In genomic region chr6:116003516-116003915, GRCm38 (mm10) we compare ENCODE assay signal across 9 mouse cellular contexts. TPM values are rescaled to one million over a fixed set of nuclear protein-coding genes. Genes with fewer than 3 reads are reported as not detected.
DNase-seq lines count a peak whose midpoint lies in the region; ATAC-seq lines count a peak whose summit lies in the region.
"Had no signal": no experiment of that assay in that cellular context is flagged by ENCODE, and none has a peak within 500 bp of the region (broad histone marks: within the 10 kb centered on the region; RNA-seq: fewer than 3 reads in every experiment).

No protein-coding gene starts in this region.

- no peak overlapping the region for H3K9ac ChIP-seq in hindbrain, embryonic 13.5 days
- H3K9ac ChIP-seq in hindbrain, embryonic 11.5 days (ENCODE audit: low read depth, low read length), result no peak overlapping the region
- H3K9ac ChIP-seq in embryonic facial prominence, embryonic 13.5 days, result 0 out of 2 replicates have a peak overlapping the region, but pooled peaks have one; percentile 21
- H3K9ac ChIP-seq in liver, embryonic 11.5 days (ENCODE audit: low read depth, low read length), result peak overlapping the region; percentile 62
- H3K9ac ChIP-seq in forebrain, embryonic 16.5 days (replicated peaks; ENCODE audit: low read depth, low read length), result no peak overlapping the region

- DNase-seq in hindbrain, embryonic 11.5 days (ENCODE audit: low spot score), result no peak
- peak; percentile 19 for DNase-seq in CD4-positive helper T cell, adult 2 months (ENCODE audit: low read depth, low spot score)
- DNase-seq in liver, embryonic 11.5 days (ENCODE audit: low spot score), result no peak
- no peak for DNase-seq in urinary bladder, postnatal 10 days (ENCODE audit: low spot score)
- DNase-seq in urinary bladder, postnatal 14 days (ENCODE audit: low spot score), result no peak
- DNase-seq: cerebellum, adult 11-12 months had no signal

- H3K4me3 ChIP-seq in hindbrain, embryonic 13.5 days, result no peak overlapping the region
- H3K4me3 ChIP-seq in hindbrain, embryonic 11.5 days (ENCODE audit: low read depth, low read length), result no peak overlapping the region
- H3K4me3 ChIP-seq in embryonic facial prominence, embryonic 13.5 days, result no peak overlapping the region
- H3K4me3 ChIP-seq in liver, embryonic 11.5 days (ENCODE audit: low read depth, low read length), result peak overlapping the region; percentile 20; the same call in 1 of the 2 replicates
- no peak overlapping the region for H3K4me3 ChIP-seq in forebrain, embryonic 16.5 days (replicated peaks; ENCODE audit: low read length)

- no peak overlapping the region for H3K4me2 ChIP-seq in hindbrain, embryonic 13.5 days
- no peak overlapping the region for H3K4me2 ChIP-seq in hindbrain, embryonic 11.5 days (replicated peaks; ENCODE audit: low read depth, low read length)
- no peak overlapping the region for H3K4me2 ChIP-seq in embryonic facial prominence, embryonic 13.5 days
- peak overlapping the region; percentile 58 for H3K4me2 ChIP-seq in liver, embryonic 11.5 days
- no peak overlapping the region for H3K4me2 ChIP-seq in forebrain, embryonic 16.5 days (ENCODE audit: low read length)

- ATAC-seq in hindbrain, embryonic 13.5 days (ENCODE audit: low FRiP score), result no peak
- ATAC-seq in hindbrain, embryonic 11.5 days (ENCODE audit: low FRiP score), result no peak
- ATAC-seq in embryonic facial prominence, embryonic 13.5 days (ENCODE audit: insufficient number of reproducible peaks, insufficient read depth, low FRiP score, low TSS enrichment, low read depth), result no peak
- peak; percentile 55 for ATAC-seq in liver, embryonic 11.5 days (replicated peaks; ENCODE audit: low FRiP score)
- no peak for ATAC-seq in forebrain, embryonic 16.5 days

- H3K9me3 ChIP-seq in hindbrain, embryonic 13.5 days, result no peaks in the 10 kb centered on the region
- H3K9me3 ChIP-seq in hindbrain, embryonic 11.5 days (ENCODE audit: control insufficient read depth, low read length), result no peaks in the 10 kb centered on the region
- no peaks in the 10 kb centered on the region for H3K9me3 ChIP-seq in embryonic facial prominence, embryonic 13.5 days
- H3K9me3 ChIP-seq in liver, embryonic 11.5 days (ENCODE audit: control insufficient read depth, low read length), result no peaks in the 10 kb centered on the region
- no peaks in the 10 kb centered on the region for H3K9me3 ChIP-seq in forebrain, embryonic 16.5 days (ENCODE audit: control insufficient read depth, low read length)

- H3K36me3 ChIP-seq in hindbrain, embryonic 13.5 days, result no peaks in the 10 kb centered on the region
- H3K36me3 ChIP-seq in hindbrain, embryonic 11.5 days (ENCODE audit: control insufficient read depth, insufficient read depth, low read length), result no peaks in the 10 kb centered on the region
- H3K36me3 ChIP-seq in embryonic facial prominence, embryonic 13.5 days, result no peaks in the 10 kb centered on the region
- no peaks in the 10 kb centered on the region for H3K36me3 ChIP-seq in liver, embryonic 11.5 days (ENCODE audit: control insufficient read depth, insufficient read depth, low read length)
- no peaks in the 10 kb centered on the region for H3K36me3 ChIP-seq in forebrain, embryonic 16.5 days (ENCODE audit: control insufficient read depth, insufficient read depth)

- H3K27ac ChIP-seq in hindbrain, embryonic 13.5 days, result peak overlapping the region; percentile 23; the same call in 1 of the 2 replicates
- no peak overlapping the region for H3K27ac ChIP-seq in hindbrain, embryonic 11.5 days (ENCODE audit: low read depth, low read length)
- no peak overlapping the region for H3K27ac ChIP-seq in embryonic facial prominence, embryonic 13.5 days
- H3K27ac ChIP-seq in liver, embryonic 11.5 days (ENCODE audit: low read depth, low read length), result peak overlapping the region; percentile 49
- H3K27ac ChIP-seq in forebrain, embryonic 16.5 days (ENCODE audit: low read length), result no peak overlapping the region

- H3K27me3 ChIP-seq in hindbrain, embryonic 13.5 days, result peaks cover 10% of the 10 kb centered on the region; the same call in 1 of the 2 replicates
- no peaks in the 10 kb centered on the region for H3K27me3 ChIP-seq in hindbrain, embryonic 11.5 days (ENCODE audit: control insufficient read depth, insufficient read depth, low read length)
- H3K27me3 ChIP-seq in embryonic facial prominence, embryonic 13.5 days, result peaks cover 12% of the 10 kb centered on the region
- no peaks in the 10 kb centered on the region for H3K27me3 ChIP-seq in liver, embryonic 11.5 days (replicated peaks; ENCODE audit: control insufficient read depth, insufficient read depth, low read length)
- no peaks in the 10 kb centered on the region for H3K27me3 ChIP-seq in forebrain, embryonic 16.5 days (replicated peaks; ENCODE audit: control insufficient read depth, insufficient read depth, low read length)

- WGBS in hindbrain, embryonic 13.5 days, result 73% methylated on average over 5 of the region's 5 CpGs
- WGBS in hindbrain, embryonic 11.5 days, result 58% methylated on average over 5 of the region's 5 CpGs
- WGBS in embryonic facial prominence, embryonic 13.5 days, result 62% methylated on average over 5 of the region's 5 CpGs
- 33% methylated on average over 5 of the region's 5 CpGs for WGBS in liver, embryonic 11.5 days
- WGBS in forebrain, embryonic 16.5 days, result 76% methylated on average over 5 of the region's 5 CpGs

- peaks cover 18% of the 10 kb centered on the region for H3K4me1 ChIP-seq in hindbrain, embryonic 13.5 days (replicated peaks)
- H3K4me1 ChIP-seq in hindbrain, embryonic 11.5 days (replicated peaks; ENCODE audit: control insufficient read depth, insufficient read depth, low read length), result 0 out of 2 replicates have a peak, but pooled peaks cover 2% of the 10 kb centered on the region
- peaks cover 31% of the 10 kb centered on the region for H3K4me1 ChIP-seq in embryonic facial prominence, embryonic 13.5 days
- peaks cover 43% of the 10 kb centered on the region for H3K4me1 ChIP-seq in liver, embryonic 11.5 days (replicated peaks; ENCODE audit: control insufficient read depth, insufficient read depth, low read length)
- H3K4me1 ChIP-seq in forebrain, embryonic 16.5 days (replicated peaks; ENCODE audit: control insufficient read depth, insufficient read depth, low read length), result no peaks in the 10 kb centered on the region; the same call in 1 of the 2 replicates

RNA-seq across cellular contexts. Expression of gene Plxnd1, which starts 8.7 kb away (rescaled TPM):
- polyA plus RNA-seq in hindbrain, embryonic 13.5 days (2015; fragmentation: Nextera tagmentation; extraction: Ambion mirVana), result 9.1 and 11.3 TPM in 2 replicates
- polyA plus RNA-seq in hindbrain, embryonic 11.5 days (2014; fragmentation: Nextera tagmentation; extraction: Ambion mirVana), result 17.5 and 18.8 TPM in 2 replicates
- 25.2 and 40.3 TPM in 2 replicates for polyA plus RNA-seq in embryonic facial prominence, embryonic 13.5 days (2015; fragmentation: Nextera tagmentation; extraction: Ambion mirVana)
- polyA plus RNA-seq in liver, embryonic 11.5 days (2014; fragmentation: Nextera tagmentation; extraction: Ambion mirVana), result 25.6 and 27.8 TPM in 2 replicates
- 19.4 and 19.8 TPM in 2 replicates for polyA plus RNA-seq in forebrain, embryonic 16.5 days (2015; fragmentation: Nextera tagmentation; extraction: Ambion mirVana)

RNA-seq across cellular contexts. Expression of gene H1foo, which starts 58.8 kb away (rescaled TPM):
- polyA plus RNA-seq in hindbrain, embryonic 13.5 days (2015; fragmentation: Nextera tagmentation; extraction: Ambion mirVana), result not detected in 2 replicates
- polyA plus RNA-seq in hindbrain, embryonic 11.5 days (2014; fragmentation: Nextera tagmentation; extraction: Ambion mirVana), result not detected in 2 replicates
- not detected in 2 replicates for polyA plus RNA-seq in embryonic facial prominence, embryonic 13.5 days (2015; fragmentation: Nextera tagmentation; extraction: Ambion mirVana)
- not detected in 2 replicates for polyA plus RNA-seq in liver, embryonic 11.5 days (2014; fragmentation: Nextera tagmentation; extraction: Ambion mirVana)
- polyA plus RNA-seq in forebrain, embryonic 16.5 days (2015; fragmentation: Nextera tagmentation; extraction: Ambion mirVana), result not detected in 2 replicates

Comparison
In these comparisons a context has a peak if more than half of its experiments do, and no peak if none do; other contexts are left out.
1. H3K27ac ChIP-seq: peak in hindbrain, embryonic 13.5 days (single experiment) and liver, embryonic 11.5 days (single experiment); none in hindbrain, embryonic 11.5 days (single experiment), embryonic facial prominence, embryonic 13.5 days (single experiment) and forebrain, embryonic 16.5 days (single experiment).
2. H3K9ac ChIP-seq: peak in embryonic facial prominence, embryonic 13.5 days (single experiment) and liver, embryonic 11.5 days (single experiment); none in hindbrain, embryonic 13.5 days (single experiment), hindbrain, embryonic 11.5 days (single experiment) and forebrain, embryonic 16.5 days (single experiment).